Mouse (Mus musculus): ENCODE results near the gene Upf1. TPM values are rescaled to one million over a fixed set of nuclear protein-coding genes. Genes with fewer than 3 reads are reported as not detected.

The Upf1 gene
- polyA plus RNA-seq (2015; fragmentation: Illumina TruSeq; extraction: RNeasy Lipid Tissue Mini Kit (QIAGEN cat#74804); ENCODE audit: insufficient read depth, low replicate concordance), result 16.2 TPM

GRCm38 (mm10) chr8:70353194-70353817, at the start of gene Upf1:
Gene Upf1 (minus strand): TSS chr8:70353278.

GRCm38 (mm10) chr8:70373397-70374317, 20.6 kb upstream of the Upf1 start, which contains the start of gene Comp:
Gene Comp (plus strand): TSS chr8:70373558.

GRCm38 (mm10) chr8:70329124-70329834, 23.8 kb downstream of the Upf1 start, which contains the start of gene Gdf1:
Gene Gdf1 (plus strand): TSS chr8:70329817.

DNA sequence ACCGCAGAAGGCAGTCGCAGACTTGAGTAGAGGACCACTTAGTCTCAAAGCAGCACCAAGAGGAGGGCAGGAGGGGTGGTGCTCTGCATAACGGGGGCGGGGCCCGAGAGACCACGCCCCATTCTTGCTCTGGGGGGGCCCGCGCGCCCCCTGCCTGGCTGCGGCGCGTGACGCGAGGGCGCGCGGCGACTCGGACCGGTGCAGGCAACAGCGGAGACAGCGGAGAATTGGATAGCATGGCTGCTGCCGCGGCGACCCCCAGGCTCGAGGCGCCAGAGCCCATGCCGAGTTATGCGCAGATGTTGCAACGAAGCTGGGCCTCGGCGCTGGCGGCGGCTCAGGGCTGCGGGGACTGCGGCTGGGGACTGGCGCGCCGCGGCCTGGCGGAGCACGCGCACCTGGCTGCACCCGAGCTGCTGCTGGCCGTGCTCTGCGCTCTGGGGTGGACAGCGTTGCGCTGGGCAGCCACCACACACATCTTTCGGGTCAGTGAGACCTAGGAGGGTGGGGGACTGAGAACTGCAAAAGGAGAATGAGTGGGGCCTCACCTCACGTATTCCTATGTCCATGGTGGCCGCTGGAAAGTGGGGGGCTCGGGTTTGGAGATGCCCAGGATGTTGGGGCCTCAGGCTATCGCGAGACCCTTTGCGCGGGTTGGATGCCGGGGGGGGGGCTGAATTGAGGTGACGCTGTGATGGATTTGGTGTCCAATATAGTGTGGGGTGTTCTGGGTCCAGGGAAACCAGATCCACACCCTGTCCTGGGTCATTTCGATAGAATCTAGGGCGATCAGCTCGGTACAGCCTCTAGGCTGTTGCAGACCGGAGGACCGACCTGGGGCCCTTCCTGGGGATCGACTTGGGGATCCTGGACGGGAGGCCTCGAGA, 37.2 kb downstream of the Upf1 start, which contains the start of gene Cers1:
Gene Cers1 (plus strand): TSS at position 152 of the 887 bp plus-strand sequence.

DNA sequence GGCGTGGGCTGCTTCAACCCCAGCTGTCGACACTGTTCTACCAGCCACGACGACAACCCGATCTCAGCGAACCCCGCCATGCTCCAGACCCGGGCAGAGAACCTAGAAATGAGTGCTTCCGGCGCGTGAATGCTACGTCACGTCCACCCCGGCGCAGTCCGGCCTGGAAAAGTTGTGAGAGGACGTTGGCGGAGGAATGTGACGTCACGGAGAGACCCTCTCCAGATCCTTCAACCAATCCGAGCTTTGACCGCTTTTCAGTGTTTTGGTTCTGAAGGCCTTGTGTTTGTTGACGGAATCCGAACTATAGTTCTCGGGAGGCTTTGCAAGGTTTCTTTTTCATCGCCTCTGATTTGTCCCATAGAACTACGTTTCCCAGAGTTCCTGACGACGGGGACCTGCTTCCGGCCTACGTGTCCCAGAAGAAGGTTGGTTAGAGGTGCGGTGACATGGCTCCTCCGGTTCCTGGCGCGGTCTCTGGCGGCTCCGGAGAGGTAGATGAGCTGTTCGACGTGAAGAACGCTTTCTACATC, 50.7 kb downstream of the Upf1 start, which contains the start of the genes Ddx49 and Cope:
Gene Ddx49 (minus strand): TSS at position 132 of the 533 bp plus-strand sequence.
Gene Cope (plus strand): TSS at position 161 of the 533 bp plus-strand sequence.

GRCm38 (mm10) chr8:70282603-70283135, 70.4 kb downstream of the Upf1 start, which contains the start of gene Homer3:
Gene Homer3 (plus strand): TSS chr8:70282827.

Other genes with a start within 250 kb of the Upf1 start
- 0.06 TPM for gene Ncan, start 232.4 kb downstream of the Upf1 start, polyA plus RNA-seq (2015; fragmentation: Illumina TruSeq; extraction: RNeasy Lipid Tissue Mini Kit (QIAGEN cat#74804); ENCODE audit: insufficient read depth, low replicate concordance)
- gene Nr2c2ap, start 221.9 kb downstream of the Upf1 start, polyA plus RNA-seq (2015; fragmentation: Illumina TruSeq; extraction: RNeasy Lipid Tissue Mini Kit (QIAGEN cat#74804); ENCODE audit: insufficient read depth, low replicate concordance), result 17.2 TPM
- 7.4 TPM for gene Rfxank, start 214.1 kb downstream of the Upf1 start, polyA plus RNA-seq (2015; fragmentation: Illumina TruSeq; extraction: RNeasy Lipid Tissue Mini Kit (QIAGEN cat#74804); ENCODE audit: insufficient read depth, low replicate concordance)
- 25.0 TPM for gene Borcs8, start 213.8 kb downstream of the Upf1 start, polyA plus RNA-seq (2015; fragmentation: Illumina TruSeq; extraction: RNeasy Lipid Tissue Mini Kit (QIAGEN cat#74804); ENCODE audit: insufficient read depth, low replicate concordance)
- gene Mef2b, start 213.6 kb downstream of the Upf1 start, polyA plus RNA-seq (2015; fragmentation: Illumina TruSeq; extraction: RNeasy Lipid Tissue Mini Kit (QIAGEN cat#74804); ENCODE audit: insufficient read depth, low replicate concordance), result 0.33 TPM
- 15.6 TPM for gene Tmem161a, start 180.9 kb downstream of the Upf1 start, polyA plus RNA-seq (2015; fragmentation: Illumina TruSeq; extraction: RNeasy Lipid Tissue Mini Kit (QIAGEN cat#74804); ENCODE audit: insufficient read depth, low replicate concordance)
- gene Slc25a42, start 141.0 kb downstream of the Upf1 start, polyA plus RNA-seq (2015; fragmentation: Illumina TruSeq; extraction: RNeasy Lipid Tissue Mini Kit (QIAGEN cat#74804); ENCODE audit: insufficient read depth, low replicate concordance), result 8.9 TPM
- 44.6 TPM for gene Sugp2, start 119.1 kb downstream of the Upf1 start, polyA plus RNA-seq (2015; fragmentation: Illumina TruSeq; extraction: RNeasy Lipid Tissue Mini Kit (QIAGEN cat#74804); ENCODE audit: insufficient read depth, low replicate concordance)
- 3.8 TPM for gene Armc6, start 118.8 kb downstream of the Upf1 start, polyA plus RNA-seq (2015; fragmentation: Illumina TruSeq; extraction: RNeasy Lipid Tissue Mini Kit (QIAGEN cat#74804); ENCODE audit: insufficient read depth, low replicate concordance)
- gene Homer3, start 70.5 kb downstream of the Upf1 start, polyA plus RNA-seq (2015; fragmentation: Illumina TruSeq; extraction: RNeasy Lipid Tissue Mini Kit (QIAGEN cat#74804); ENCODE audit: insufficient read depth, low replicate concordance), result 4.2 TPM
- 23.5 TPM for gene Ddx49, start 50.8 kb downstream of the Upf1 start, polyA plus RNA-seq (2015; fragmentation: Illumina TruSeq; extraction: RNeasy Lipid Tissue Mini Kit (QIAGEN cat#74804); ENCODE audit: insufficient read depth, low replicate concordance)
- gene Cope, start 50.8 kb downstream of the Upf1 start, polyA plus RNA-seq (2015; fragmentation: Illumina TruSeq; extraction: RNeasy Lipid Tissue Mini Kit (QIAGEN cat#74804); ENCODE audit: insufficient read depth, low replicate concordance), result 32.0 TPM
- gene Cers1, start 37.5 kb downstream of the Upf1 start, polyA plus RNA-seq (2015; fragmentation: Illumina TruSeq; extraction: RNeasy Lipid Tissue Mini Kit (QIAGEN cat#74804); ENCODE audit: insufficient read depth, low replicate concordance), result not detected
- gene Gdf1, start 23.5 kb downstream of the Upf1 start, polyA plus RNA-seq (2015; fragmentation: Illumina TruSeq; extraction: RNeasy Lipid Tissue Mini Kit (QIAGEN cat#74804); ENCODE audit: insufficient read depth, low replicate concordance), result not detected
- gene Comp, start 20.3 kb upstream of the Upf1 start, polyA plus RNA-seq (2015; fragmentation: Illumina TruSeq; extraction: RNeasy Lipid Tissue Mini Kit (QIAGEN cat#74804); ENCODE audit: insufficient read depth, low replicate concordance), result 0.10 TPM
- 6.5 TPM for gene Crtc1, start 86.3 kb upstream of the Upf1 start, polyA plus RNA-seq (2015; fragmentation: Illumina TruSeq; extraction: RNeasy Lipid Tissue Mini Kit (QIAGEN cat#74804); ENCODE audit: insufficient read depth, low replicate concordance)
- gene Klhl26, start 123.7 kb upstream of the Upf1 start, polyA plus RNA-seq (2015; fragmentation: Illumina TruSeq; extraction: RNeasy Lipid Tissue Mini Kit (QIAGEN cat#74804); ENCODE audit: insufficient read depth, low replicate concordance), result 5.5 TPM
- not detected for gene Tmem59l, start 134.1 kb upstream of the Upf1 start, polyA plus RNA-seq (2015; fragmentation: Illumina TruSeq; extraction: RNeasy Lipid Tissue Mini Kit (QIAGEN cat#74804); ENCODE audit: insufficient read depth, low replicate concordance)
- gene Crlf1, start 139.9 kb upstream of the Upf1 start, polyA plus RNA-seq (2015; fragmentation: Illumina TruSeq; extraction: RNeasy Lipid Tissue Mini Kit (QIAGEN cat#74804); ENCODE audit: insufficient read depth, low replicate concordance), result not detected
- gene Rex1bd, start 153.5 kb upstream of the Upf1 start, polyA plus RNA-seq (2015; fragmentation: Illumina TruSeq; extraction: RNeasy Lipid Tissue Mini Kit (QIAGEN cat#74804); ENCODE audit: insufficient read depth, low replicate concordance), result 10.3 TPM
- gene Uba52, start 157.5 kb upstream of the Upf1 start, polyA plus RNA-seq (2015; fragmentation: Illumina TruSeq; extraction: RNeasy Lipid Tissue Mini Kit (QIAGEN cat#74804); ENCODE audit: insufficient read depth, low replicate concordance), result 680 TPM
- 99.1 TPM for gene Fkbp8, start 174.4 kb upstream of the Upf1 start, polyA plus RNA-seq (2015; fragmentation: Illumina TruSeq; extraction: RNeasy Lipid Tissue Mini Kit (QIAGEN cat#74804); ENCODE audit: insufficient read depth, low replicate concordance)
- gene Kxd1, start 174.7 kb upstream of the Upf1 start, polyA plus RNA-seq (2015; fragmentation: Illumina TruSeq; extraction: RNeasy Lipid Tissue Mini Kit (QIAGEN cat#74804); ENCODE audit: insufficient read depth, low replicate concordance), result 50.0 TPM
- 10.1 TPM for gene Ell, start 186.2 kb upstream of the Upf1 start, polyA plus RNA-seq (2015; fragmentation: Illumina TruSeq; extraction: RNeasy Lipid Tissue Mini Kit (QIAGEN cat#74804); ENCODE audit: insufficient read depth, low replicate concordance)
- gene Isyna1, start 241.1 kb upstream of the Upf1 start, polyA plus RNA-seq (2015; fragmentation: Illumina TruSeq; extraction: RNeasy Lipid Tissue Mini Kit (QIAGEN cat#74804); ENCODE audit: insufficient read depth, low replicate concordance), result 9.0 TPM